Mouse (Mus musculus): Measurements from ENCODE around the gene Polr2a.
"Not testable (repeated sequence)": the region's sequence is repeated elsewhere in the genome, so short reads cannot be mapped to it uniquely, and the experiment has no call there.

Polr2a gene

DNA sequence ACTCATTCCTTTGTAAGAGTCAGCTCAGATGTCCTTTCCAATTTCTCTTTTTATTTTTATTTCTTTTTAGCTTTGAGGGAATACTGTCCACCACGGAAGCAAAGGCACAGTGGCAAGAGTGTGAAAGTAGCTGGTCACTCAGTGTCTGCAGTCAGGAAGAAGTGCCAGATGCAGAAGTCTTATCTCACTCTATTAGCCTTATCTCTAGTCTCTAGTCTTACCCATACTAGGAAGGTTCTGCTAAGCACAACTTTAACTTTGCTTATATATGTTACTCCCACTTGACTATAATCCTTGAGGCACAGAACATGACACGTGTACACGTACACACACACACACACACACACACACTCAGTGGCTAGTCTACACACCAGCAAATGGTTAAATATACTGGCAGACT, 6.8 kb downstream of the Polr2a start:
- no peak for DNase-seq

DNA sequence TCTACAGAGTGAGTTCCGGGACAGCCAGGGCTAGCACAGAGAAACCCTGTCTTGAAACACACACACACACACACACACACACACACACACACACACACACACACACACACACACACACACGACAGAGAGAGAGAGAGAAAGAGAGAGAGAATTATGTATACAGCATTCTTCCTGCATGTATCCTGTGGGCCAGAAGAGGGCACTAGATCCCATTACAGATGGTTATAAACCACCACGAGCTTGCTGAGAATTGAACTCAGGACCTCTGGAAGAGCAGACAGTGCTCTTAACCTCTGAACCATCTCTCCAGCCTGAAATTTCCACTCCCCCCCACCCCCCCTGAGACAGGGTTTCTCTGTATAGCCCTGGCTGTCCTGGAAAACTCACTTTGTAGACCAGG, 27.0 kb downstream of the Polr2a start:
- DNase-seq: not testable (repeated sequence)

- DNase-seq: peak; percentile 73
These were observed 29.4 kb downstream of the Polr2a start for GRCm38 (mm10) chr11:69729063-69729462.

DNA sequence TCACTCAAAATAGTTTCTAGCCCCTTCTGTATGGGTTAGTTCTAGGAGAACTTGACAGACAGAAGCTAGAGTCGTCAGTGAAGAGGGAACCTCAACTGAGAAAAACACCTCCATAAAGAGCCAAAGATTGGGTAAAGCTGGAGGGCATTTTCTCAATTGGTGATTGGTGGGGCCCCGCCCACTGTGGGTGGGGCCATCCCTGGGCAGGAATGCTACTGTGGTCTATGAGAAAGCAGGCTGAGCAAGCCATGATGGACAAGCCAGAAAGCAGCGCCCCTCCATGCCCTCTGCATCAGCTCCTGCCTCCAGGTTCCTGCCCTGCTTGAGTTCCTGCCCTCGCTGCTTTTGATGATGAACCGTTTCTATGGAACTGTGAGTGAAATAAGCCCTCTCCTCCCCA, 32.5 kb downstream of the Polr2a start:
- DNase-seq: no peak

- DNase-seq: no peak
These were observed 35.4 kb downstream of the Polr2a start for GRCm38 (mm10) chr11:69723074-69723473.

DNA sequence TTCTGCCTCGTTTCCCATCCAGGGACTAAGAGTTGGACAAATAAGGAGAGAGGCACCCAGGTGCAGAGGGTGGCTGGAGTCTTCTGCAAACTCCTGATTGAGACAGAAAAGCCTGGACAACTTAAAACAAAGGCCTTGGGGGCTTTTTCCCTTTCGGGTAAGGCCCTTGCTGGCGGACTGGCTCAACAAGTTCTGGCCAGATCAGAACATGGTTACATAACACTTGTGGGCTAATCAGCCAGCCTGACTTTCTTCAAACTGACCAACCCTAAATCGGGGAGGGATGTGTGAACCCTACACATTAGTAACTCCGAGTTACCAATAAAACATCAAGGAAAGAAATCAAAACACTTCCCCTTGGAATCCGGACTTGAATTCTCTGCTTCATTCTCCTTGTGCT, 37.6 kb downstream of the Polr2a start:
- no peak for DNase-seq

GRCm38 (mm10) chr11:69719423-69719822, 39.0 kb downstream of the Polr2a start:
- DNase-seq: no peak

- DNase-seq: no peak
These were observed 39.8 kb downstream of the Polr2a start for GRCm38 (mm10) chr11:69718661-69719060.

GRCm38 (mm10) chr11:69716953-69717352, 41.5 kb downstream of the Polr2a start:
- DNase-seq: no peak

- no peak for DNase-seq
These were observed 42.5 kb downstream of the Polr2a start for GRCm38 (mm10) chr11:69715929-69716328.

DNA sequence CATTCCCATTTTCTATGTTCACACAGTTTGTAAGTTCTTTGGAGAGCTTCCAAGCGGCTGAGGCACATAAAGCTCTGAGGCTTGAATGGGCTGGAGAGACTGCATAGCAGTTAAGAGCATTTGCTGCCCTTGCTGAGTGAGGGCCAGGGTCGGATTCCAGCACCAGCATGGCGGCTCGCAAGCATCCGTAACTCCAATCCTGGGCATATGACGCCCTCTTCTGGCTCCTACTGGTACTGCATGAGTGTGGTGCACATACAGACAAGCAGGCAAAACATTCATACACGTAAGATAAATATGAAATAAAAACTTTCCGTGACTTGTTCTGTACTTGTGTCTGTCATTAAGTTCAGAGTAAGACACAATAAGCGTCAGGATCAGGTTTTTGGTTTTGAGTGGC, 43.0 kb downstream of the Polr2a start:
- peak; percentile 42 for DNase-seq

- peak; percentile 54 for DNase-seq
These were observed 43.7 kb downstream of the Polr2a start for GRCm38 (mm10) chr11:69714636-69715329.

DNA sequence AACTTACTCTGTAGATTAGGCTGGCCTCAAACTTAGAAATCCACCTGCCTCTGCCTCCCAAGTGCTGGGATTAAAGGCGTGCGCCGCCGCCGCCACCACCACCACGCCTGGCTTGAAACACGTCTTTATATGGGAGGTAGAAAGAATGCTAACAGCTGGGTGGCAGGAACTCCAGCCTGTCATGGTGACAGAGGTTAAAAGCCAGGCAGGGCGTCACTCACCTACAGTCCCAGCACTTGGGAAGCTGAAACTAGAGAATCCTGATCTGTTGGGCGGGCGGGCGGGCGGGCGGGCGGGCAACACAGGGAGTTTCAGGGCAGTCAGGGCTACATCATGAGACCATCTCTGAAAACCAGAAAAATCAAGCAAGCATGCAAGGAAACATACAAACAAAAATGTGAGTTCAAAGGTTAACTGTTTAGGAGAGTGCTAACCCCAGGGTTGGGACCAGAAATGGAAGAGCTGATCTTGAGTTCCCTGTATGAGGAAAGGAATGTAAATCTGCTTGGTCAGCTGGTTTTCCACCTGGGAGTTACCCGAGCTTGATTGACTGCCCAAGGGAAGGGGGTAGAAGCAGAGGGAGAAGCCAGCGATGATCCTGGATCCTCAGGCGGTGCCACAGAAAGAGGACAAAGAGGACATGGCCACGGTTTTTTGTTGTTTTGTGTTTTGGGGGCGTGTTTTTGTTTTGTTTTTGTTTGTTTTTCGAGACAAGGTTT, 45.3 kb downstream of the Polr2a start:
- no peak for DNase-seq

DNA sequence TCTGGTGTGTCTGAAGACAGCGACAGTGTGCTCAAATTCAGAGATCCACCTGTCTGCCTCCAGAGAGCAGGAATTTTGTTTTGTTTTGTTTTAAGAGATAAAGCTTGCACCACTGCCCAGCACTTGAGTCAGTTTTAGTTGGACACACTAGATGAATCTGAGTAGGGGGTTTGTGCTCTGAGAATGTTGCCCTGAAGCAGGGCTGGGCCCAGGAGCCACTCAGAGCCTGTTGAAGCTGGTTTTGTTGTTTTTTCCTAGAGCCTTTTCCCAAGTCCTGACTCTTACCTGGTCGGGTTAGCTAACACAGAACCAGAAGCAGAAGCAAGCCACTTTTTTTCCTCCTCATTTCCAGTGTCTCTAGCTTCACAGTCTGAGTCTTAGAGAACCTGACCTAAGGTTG, 47.4 kb downstream of the Polr2a start:
- no peak for DNase-seq

GRCm38 (mm10) chr11:69710470-69710869, 48.0 kb downstream of the Polr2a start:
- DNase-seq: no peak

GRCm38 (mm10) chr11:69709554-69710446, 48.6 kb downstream of the Polr2a start:
- no peak for DNase-seq

- DNase-seq: no peak
These were observed 49.7 kb downstream of the Polr2a start for GRCm38 (mm10) chr11:69708614-69709265.

DNA sequence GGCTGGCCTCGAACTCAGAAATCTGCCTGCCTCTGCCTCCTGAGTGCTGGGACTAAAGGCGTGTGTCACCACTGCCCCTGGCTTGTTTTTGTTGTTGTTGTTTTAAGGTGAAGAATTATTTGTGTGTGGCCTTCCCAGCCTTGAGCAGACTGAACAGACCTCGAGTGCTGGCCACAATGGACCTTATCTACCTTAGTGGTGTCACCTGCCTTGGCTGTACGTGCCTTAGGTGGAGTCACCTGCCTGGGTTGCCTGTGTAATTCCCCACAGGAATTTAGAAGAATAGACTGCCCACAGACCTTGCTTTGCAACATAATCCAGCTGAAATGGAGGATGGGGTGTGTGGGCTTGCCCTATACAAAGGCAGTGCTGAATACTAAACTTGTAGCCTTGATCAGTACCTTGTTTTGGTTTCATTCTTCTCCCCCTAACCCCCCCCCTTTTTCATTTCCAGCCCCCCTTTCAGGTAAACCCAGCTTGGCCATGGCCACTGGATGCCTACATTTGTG, 50.5 kb downstream of the Polr2a start:
- DNase-seq: no peak

DNA sequence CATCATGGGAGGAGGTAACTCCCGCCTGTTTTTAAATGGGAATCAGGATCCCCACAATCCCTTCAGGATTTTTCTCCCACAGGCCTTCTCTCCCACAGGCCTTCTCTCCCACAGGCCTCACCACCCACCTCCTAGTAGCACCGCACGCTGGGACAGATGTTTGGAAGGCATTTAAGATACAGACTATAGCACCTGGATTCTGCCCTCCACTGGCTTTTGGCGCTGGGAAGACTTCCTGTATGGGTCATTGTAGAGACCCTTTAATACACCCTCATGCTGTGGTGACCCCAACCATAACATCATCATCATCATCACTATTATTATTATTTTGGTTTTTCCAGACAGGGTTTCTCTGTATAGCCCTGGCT, 51.0 kb downstream of the Polr2a start:
- no peak for DNase-seq

GRCm38 (mm10) chr11:69706775-69707479, 51.5 kb downstream of the Polr2a start:
- DNase-seq: no peak

DNA sequence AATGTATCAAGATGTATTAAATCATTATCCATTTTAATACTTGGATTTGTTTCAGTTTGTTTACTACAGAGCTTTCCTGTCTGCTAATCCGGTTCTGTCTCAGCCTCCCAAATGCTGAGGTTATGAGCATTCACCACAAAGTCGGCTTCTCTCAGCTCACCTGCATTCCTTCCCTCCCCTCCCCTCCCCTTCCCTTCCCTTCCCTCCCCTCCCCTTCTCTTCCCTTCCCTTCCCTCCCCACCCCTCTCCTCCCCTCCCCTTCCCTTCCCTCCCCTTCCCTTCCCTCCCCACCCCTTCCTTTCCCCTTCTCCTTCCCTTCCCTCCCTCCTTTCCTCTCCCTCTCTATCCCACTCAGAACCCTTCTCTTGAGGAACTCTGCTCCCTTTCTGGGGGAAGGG, 53.8 kb downstream of the Polr2a start:
- DNase-seq: no peak
